Mouse (Mus musculus): Measurements from ENCODE around the gene Abhd12.

The Abhd12 gene

DNA sequence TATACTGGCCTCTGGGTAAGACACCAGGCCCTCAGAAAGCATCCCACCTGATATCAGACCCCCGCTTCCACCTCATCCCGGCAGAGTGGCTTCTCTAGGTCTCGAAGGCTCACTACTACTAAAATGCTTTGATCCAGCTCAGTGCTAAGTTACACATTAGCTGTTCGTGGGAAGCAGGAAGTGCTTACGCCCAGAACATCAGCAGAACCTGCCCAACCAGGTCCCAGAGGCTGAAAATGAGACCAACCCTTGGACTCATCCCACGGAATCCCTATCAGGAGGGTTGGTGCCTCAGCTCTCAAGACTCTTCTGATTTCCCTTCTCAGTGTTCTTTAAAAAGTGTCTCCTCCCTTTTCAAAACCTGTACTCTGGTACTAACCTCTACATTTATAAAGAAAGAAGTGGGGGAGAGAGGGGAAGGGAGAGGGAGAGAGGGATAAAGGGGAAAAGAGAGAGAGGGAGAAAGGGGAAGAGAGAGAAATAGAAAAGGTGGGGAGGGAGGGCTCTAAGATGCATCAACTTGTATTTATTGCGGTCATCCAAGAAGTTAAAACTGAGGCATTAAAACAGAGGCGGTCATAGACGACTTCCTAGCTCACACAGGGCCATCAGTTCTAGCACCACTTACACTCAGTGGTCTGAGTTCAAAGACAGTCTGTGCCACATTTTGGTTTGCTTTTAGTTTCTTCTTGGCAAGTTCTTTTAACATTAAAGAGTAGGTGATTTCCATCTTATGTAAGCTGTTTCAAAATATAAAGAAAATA, 45.6 kb downstream of the Abhd12 start:
- in situ Hi-C loops (cut with MboI): no loop called here

DNA sequence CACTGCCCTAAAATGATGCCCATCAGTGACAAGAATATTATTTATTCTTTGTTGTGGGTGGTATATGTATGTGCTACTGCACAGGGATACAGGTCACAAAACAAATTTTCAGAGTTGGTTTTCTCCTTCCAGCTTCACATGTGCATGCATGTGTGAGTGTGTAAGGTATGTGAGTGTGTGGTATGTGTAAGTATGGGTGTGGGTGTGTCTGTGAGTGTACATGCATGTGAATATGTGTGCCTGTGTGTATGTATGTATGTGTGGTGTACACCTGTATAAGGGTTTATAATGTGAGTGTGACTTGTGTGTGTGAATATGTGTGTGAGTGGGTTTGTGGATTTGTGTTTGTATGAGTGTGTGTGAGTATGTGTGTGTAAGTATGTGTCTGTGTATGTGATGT, 49.4 kb downstream of the Abhd12 start:
- in situ Hi-C loops (cut with MboI): no loop called here

DNA sequence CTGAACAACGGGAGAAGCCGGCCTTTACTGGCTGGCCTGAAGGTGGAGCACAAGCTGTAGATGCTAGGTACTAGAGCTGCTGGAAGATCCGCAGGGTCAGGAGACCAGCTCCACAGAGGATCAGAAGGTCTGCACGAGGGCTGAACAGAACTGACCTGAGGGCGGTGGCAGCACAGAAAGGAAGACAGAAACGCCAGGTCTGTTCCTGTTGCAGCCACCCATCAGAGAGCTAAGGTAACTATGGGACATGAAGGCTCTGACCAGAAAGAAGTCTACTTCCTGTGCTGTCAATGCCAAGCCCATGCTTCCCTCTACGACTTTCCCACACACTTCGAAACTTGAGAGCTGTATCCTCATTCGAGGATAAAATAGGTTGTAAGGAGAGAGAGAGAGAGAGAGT, 53.3 kb downstream of the Abhd12 start:
- in situ Hi-C loops (cut with MboI): no loop called here

DNA sequence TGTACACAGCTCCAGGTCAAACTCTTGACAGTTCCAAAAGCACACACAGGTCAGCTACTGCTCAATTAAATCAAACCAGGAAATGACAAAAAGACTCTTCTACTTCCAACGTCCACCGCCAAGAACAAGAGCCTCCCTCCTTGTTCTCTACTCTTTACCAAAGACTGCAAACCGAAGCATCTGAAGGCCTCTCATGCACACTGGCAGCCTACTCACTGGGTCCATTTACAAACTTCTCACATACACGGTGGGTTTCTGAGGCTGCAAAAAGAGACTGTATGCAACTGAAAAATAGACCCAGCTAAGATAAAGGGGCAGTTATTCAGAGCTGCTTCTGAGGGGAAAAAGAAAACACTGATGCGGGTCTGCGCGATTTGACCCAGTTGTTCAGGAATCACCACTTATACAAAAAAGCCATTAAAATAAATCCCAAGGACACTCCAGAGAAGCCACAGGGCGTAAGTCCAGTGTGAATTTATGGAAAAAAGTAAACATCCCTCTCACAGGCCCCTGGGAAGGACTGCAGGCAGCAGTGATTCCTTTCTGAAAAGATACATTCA, 57.0 kb downstream of the Abhd12 start:
- in situ Hi-C loops (cut with MboI): no loop called here

DNA sequence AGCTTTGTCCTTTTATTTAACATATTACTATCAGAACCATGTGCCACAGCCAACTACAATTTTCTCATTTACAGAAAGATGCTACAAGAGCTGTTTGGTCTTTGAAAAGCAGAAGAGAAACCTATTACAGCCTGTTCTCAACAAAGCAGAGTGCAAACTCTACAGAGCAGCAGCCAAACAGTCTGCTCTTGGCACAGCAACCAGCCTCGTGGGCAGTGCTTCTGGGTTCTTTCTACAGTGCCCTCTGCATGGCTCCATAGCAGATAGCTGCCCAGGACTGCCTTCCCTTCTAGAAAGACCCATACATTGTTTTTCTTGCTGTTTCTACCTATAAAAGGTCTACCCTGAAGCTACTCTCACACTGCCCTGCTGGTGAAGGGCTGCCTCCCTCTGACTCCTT, 59.7 kb downstream of the Abhd12 start:
- in situ Hi-C loops (cut with MboI): no loop called here

DNA sequence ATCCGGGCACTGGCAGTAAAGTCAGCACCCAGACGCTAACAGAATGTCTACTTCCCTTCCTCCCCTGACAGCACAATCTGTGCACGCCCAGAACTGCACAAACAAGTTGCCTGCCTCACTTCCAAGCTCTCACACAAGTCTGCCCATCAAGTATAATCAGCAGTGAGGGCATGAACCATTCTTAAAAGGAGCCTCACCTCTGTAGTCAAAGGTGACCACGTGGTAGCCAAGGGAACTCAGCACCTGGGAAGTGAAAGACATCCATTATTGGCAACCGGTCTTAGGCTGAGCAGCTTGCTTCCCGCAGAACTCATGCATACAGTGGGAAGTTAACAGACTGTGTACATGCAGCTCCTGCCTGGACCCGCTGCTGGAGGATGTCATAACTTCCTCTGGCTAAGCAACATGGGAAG, 62.5 kb downstream of the Abhd12 start:
- in situ Hi-C loops (cut with MboI): no loop called here

DNA sequence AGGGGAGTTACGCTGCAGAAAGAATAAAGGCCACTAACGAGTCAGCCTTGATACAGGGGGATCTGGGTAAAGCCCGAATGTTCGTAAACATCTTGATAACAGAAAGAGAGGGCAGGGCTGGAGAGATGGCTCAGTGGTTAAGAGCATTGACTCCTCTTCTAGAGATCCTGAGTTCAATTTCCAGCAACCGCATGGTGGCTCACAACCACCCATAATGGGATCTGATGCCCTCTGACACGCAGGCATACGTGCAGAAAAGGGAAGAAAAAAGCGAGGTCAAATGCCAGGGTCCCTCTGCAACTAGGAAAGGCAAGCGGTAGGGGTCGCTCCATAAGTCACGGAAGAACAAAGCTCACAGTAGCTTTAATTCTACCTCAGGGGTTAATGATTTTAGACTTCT, 63.4 kb downstream of the Abhd12 start:
- in situ Hi-C loops (cut with MboI): no loop called here

DNA sequence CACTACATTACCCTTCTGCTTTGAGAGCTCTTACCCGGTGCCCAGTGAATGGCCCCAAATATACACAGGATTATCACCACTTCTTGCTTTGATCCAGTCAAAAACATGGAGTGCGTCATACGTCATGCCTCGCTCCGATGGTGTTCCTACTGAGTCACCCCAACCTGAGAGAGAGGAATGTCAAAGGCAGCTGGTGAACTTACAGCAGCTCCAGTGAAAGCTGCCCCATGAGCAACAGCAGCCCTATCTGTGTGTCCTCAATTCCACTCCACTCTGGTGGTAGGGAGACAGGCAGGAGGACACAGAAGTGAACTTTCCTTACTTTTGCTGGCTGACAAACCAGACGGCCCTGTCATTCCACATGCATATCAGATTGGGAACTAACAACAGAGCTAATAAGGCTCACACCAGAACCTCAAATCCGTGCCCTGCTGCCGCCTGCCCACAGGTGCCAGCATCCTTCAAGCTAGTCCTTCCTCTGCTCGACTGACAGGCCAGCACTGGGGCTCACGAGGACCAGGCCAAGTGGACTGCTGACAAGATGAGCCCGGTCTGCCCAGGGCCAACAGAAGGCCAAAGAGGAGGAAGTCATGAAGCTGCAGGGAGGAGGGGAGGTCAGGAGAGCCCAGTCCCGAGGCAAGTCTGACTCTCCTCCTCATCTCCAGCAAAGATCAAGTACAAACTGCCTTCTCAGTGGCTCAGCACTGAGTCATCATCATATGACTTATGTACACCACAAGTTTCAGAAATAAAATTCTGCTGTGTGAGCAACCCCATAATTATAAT, 64.7 kb downstream of the Abhd12 start:
- in situ Hi-C loops (cut with MboI): no loop called here

DNA sequence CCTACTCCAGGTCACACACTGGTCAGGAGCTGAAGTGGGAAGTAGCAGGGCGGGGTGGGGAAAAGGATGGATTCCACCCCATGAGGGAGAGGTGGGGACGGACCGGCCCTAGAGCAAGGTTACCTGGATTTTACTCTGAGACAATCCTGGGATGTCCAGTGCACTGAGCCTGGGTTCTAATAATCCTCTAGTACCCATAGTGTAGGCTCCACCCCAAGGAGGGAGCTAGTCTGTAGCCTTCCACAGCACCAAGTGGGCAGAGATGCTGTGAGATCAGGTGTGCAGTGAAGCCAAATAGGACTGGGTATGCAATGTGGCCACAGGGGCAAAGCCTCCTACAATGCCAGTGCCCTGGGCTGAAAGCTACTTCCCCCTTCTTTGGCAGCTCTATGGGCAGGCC, 66.8 kb downstream of the Abhd12 start:
- in situ Hi-C loops (cut with MboI): no loop called here

DNA sequence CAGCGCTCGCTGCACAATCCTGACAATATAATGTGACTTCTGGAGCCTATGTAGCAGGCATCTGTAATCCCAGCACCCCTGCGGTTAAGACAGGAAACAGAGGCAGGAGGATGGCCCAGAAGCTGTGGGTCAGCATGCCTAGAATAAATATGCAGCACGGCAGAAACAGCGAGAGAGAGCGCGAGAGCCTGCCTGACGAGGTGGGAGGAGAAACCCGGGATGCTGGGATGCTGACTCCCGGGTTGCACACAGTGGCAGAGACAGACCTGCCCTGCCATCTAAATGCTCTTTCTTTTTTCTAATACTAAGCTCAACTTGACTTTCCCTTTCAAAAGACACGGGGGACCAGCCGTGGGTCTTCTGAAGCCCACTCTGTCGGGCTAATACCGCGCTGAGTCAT, 67.6 kb downstream of the Abhd12 start:
- in situ Hi-C loops (cut with MboI): no loop called here

DNA sequence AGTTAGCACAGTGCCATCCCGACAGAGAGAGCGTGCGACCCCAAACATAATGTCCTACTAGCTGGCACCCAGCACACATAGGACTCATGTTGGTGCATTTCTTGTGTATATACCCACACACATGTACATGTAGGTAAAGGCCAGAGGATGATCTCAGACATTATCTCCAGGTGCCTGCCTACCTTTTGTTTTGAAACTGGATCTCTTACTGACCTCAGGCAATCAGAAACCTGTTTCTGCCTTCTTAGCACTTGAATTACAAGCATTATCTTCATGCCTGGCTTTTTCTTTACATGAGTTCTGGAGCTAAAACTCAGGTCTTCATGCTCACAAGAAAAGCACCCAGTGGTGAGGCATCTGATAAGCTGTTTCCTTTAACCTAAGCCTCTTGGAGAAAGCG, 68.6 kb downstream of the Abhd12 start:
- in situ Hi-C loops (cut with MboI): no loop called here

DNA sequence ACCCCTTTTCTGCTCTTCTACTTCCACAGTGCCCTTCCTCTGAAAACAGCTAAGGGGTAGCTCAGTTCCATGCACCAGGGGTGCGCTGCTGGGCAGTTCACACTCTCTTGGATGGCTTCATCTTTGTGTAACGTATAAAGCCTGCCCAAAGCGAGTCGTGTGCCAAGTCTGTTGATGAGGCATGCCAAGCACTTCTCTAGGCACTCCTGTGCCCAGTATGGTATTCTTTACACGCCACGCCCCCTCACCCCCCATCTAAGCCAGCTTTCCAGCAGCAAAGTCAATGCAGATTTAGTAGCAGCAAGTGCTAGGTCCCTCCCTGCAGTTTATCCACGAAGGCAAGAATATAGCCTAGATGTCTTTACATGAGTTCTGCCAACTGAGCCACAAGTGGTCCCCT, 69.9 kb downstream of the Abhd12 start:
- in situ Hi-C loops (cut with MboI): no loop called here

DNA sequence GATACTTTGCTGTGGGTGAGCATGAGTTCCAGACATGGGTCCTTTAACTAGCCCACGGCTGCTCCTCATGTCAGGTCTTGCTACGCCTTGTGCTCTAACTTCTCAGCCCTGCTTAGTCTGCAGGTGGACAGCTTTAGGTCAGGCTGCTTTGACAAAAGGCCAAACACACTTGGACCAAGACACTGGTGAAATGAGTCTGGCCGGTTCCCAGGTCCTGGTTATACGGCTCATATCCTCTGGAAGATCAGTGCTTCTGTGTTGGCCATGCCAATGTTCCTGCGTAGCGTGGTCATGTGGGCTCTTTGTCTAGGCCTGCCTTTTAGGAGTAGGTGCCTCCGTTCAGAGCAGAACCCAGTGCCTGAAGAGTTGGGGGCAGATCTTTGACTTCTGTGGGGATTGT, 72.5 kb downstream of the Abhd12 start:
- in situ Hi-C loops (cut with MboI): no loop called here

DNA sequence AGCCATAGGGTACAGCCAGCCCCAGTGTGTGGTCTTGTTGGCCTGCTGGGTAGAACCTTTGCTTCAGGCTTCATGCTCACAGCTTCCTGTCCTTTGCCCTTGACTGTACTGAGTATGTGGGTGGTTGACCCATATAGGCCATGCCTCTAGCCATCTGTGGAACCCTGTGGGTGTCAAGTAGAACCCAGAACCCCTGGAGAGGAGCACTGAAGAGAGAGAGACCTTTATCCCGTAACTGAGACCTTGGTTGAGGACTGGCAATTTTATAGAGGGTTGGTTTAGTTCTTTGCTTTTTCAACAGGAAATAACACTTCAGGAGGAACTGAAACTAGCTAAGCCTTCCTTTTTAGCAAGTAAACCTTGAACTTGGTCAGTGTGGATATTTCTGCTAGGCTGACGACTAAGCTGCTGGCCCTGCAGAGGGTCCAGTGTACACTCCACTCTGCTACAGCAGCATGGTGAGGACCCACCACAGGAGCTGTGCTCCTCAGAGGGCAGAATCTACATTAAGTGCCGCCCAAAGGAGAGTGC, 73.6 kb downstream of the Abhd12 start:
- in situ Hi-C loops (cut with MboI): no loop called here

DNA sequence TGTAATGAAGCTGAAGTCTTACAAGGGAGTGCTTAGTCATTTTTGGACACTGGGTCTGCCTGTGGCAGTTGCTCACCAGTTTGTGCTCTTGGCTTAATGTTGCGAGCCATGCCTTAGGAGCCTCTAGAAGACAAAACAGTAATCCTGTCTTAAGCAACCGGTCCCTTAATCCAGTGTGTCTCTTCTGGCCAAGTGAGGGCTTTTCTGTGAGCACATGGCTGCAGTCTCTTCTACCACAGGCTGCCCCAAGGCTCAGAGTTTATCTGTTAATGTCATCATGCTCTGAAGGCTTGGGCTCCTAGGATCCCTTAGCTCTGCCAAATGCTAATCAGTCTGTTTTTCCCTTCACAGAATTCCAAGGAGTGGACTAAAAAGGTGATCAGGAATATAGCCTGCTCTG, 74.5 kb downstream of the Abhd12 start:
- in situ Hi-C loops (cut with MboI): no loop called here

DNA sequence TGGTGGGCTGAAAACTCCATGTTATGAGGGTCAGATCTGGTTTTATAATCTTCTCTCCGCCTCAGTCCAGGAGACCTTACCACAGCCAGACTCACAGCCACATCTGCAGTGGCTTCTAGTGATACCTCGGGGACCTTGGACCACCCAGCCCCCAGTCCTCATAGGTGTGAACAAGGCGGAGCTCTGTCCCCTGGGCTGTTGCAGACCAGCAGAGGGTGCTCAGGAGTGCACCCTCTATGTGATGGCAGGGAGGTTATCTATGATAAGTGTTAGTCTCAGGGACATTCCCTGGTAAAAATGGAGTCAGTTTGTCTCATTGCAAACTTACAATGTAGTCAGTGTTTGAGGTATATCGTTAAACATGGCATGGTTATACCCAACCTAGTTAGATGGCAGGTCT, 75.9 kb downstream of the Abhd12 start:
- in situ Hi-C loops (cut with MboI): no loop called here

DNA sequence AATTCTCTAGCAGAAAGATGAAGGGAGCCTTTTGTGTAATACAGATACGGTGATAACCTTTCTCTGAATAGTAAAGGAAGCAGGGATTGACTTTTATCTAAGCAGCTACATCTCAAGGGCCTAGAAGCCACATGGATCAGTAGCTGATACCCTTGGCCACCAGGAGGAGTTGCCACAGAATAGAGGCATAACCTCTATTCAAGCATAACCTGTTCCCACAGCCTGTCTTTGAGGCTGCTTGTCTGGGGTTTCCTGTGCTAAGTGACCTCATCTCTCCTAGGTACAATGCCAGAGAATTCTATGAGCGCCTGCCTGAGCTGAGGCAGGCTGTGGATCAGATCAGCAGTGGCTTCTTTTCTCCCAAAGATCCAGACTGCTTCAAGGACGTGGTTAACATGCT, 76.4 kb downstream of the Abhd12 start:
- in situ Hi-C loops (cut with MboI): no loop called here

DNA sequence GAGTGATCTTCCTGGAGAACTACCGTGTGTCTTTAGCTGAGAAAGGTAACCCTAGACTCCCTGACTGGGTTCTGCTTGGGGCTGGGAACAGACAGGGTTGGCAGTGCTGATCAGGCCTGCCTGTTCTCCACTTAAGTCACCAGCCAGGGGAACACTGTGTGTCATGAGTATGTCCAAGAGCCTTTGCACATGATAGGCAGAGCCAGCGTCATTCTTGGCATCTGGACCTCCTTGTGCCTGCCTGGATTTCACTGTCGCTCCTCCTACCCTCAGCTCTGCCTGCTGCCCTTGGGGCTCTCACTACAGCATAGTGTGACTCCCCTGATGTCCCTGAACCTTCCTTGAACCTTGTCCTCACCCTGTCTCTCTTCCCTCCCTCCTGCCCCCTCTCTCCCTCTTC, 78.1 kb downstream of the Abhd12 start:
- in situ Hi-C loops (cut with MboI): no loop called here

DNA sequence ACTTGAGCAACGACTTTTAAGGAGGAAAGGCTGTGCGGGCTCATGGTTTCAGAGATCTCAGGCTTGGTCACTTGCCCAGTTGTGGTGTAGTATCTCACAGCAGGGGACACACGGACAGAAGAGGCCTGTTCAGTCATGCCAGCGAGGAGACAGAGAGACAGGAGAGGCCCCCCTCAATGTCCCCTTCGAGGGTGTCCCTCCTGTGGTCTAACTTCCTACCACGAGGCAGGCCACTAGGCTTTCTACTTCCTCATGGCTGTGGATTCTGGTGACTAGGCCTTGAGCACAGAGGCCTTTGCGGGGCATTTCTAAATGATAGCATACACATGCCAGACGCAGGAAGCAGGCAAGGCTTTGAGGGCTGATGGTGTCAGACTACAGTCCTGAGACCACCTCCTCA, 81.6 kb downstream of the Abhd12 start:
- in situ Hi-C loops (cut with MboI): no loop called here

DNA sequence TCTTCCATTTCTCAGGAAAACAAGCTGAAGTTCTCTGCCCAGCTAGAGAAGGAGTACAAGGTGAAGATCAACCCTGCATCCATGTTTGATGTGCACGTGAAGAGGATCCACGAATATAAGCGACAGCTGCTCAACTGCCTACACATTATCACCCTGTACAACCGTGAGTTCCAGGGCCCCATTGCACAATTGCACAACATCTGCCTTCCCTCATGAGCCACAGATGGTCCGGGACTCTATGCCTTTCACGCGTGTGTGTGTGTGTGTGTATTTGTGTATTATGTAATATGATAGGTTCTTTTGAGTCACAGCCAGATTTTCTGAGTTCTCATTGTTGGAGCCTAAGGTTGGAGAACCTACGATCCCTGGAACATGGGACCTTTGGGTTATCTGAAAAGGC, 83.8 kb downstream of the Abhd12 start:
- in situ Hi-C loops (cut with MboI): no loop called here

DNA sequence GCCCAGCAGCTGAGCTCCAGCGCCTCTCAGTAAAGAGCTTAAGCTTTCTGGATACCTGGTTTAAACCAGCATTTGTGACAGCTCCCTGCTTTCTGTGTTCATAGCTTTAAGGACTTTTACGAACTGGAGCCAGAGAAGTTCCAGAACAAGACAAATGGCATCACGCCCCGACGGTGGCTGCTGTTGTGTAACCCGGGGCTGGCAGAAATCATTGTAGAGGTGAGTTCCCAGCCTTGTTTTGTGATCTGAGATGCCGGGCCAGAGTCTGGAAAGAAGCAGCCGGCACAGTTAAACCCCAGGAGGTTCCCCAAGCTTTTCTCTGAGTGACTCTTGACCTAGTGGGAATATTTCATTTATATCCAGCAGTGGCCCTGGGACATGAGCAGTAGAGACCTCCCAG, 85.8 kb downstream of the Abhd12 start:
- in situ Hi-C loops (cut with MboI): no loop called here

DNA sequence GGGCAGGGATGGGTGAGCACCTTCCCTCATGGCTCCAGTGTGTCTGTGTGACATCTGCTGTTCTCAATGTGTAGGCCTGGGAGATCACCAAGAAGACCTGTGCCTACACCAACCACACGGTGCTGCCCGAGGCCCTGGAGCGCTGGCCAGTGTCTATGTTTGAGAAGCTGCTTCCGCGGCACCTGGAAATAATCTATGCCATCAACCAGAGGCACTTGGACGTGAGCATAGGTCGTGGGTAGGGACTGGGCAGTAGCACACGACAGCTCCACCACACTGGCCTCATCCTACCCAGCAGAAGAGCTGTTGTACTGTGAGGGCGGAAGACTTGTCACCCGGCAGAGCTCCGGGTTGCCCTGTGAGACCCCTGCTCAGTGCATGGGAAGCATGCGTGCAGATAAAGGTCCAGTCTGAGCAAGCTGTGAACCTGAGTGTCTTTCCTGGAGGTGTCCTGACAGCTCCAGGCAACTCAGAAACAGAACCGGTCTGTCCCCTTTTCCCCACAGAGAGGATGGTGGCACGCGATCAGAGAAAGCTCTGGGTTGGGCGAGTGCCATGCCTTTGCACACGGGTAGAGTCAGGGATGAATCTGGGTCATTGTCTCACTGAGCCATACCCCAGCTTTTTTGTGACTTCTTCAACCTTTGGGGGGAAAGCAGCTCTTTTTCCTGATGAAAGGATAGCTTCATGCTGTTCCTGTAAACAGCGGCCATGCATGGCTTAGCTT, 87.7 kb downstream of the Abhd12 start:
- in situ Hi-C loops (cut with MboI): no loop called here
